Comparison of ENCODE assay signal across 30 mouse cellular contexts in genomic region chr3:96506396-96507047, GRCm38 (mm10). TPM values are rescaled to one million over a fixed set of nuclear protein-coding genes. Genes with fewer than 3 reads are reported as not detected.
DNase-seq lines count a peak whose midpoint lies in the region; ATAC-seq and TF ChIP-seq lines count a peak whose summit lies in the region.
"Had no signal": no experiment of that assay in that cellular context is flagged by ENCODE, and none has a peak within 500 bp of the region (broad histone marks: within the 10 kb centered on the region; RNA-seq: fewer than 3 reads in every experiment).

No protein-coding gene starts in this region.

- H3K79me2 ChIP-seq in CH12.LX (replicated peaks; ENCODE audit: control insufficient read depth, extremely low read depth, insufficient read depth, poor library complexity, severe bottlenecking), result no peaks in the 10 kb centered on the region

- no peak for TF ChIP-seq CTCF in lung, postnatal 0 days (IDR thresholded peaks at IDR 0.05)
- TF ChIP-seq CTCF in CH12.LX (conservative IDR thresholded peaks at IDR 0.05 in 1 of 2, IDR thresholded peaks at IDR 0.05 in 1 of 2; ENCODE audit: low read depth in 2 of 2, low read length in 2 of 2), result no peak

- H3K4me2 ChIP-seq in lung, postnatal 0 days (replicated peaks; ENCODE audit: low read depth, low read length), result no peak overlapping the region
- H3K4me2 ChIP-seq in CH12.LX (ENCODE audit: insufficient read depth, low read depth, poor library complexity, severe bottlenecking), result no peak overlapping the region
- H3K4me2 ChIP-seq: forebrain, embryonic 15.5 days; limb, embryonic 13.5 days; liver, embryonic 13.5 days; lung, embryonic 14.5 days; midbrain, embryonic 13.5 days had no signal

- no peak for TF ChIP-seq POLR2A in CH12.LX (IDR thresholded peaks at IDR 0.05; ENCODE audit: low read depth, low read length)

- dilution Hi-C loops in CH12.LX (cut with MboI; ENCODE audit: extremely low pct_ligation_motif_present, extremely low pct_unique_long_range_greater_than_20kb, low sequenced_read_pairs), result no loop called here

- H3K27me3 ChIP-seq in lung, postnatal 0 days (replicated peaks; ENCODE audit: insufficient read depth, low read length), result no peaks in the 10 kb centered on the region
- H3K27me3 ChIP-seq in CH12.LX (replicated peaks), result no peaks in the 10 kb centered on the region
- H3K27me3 ChIP-seq: forebrain, embryonic 15.5 days; limb, embryonic 13.5 days; liver, embryonic 13.5 days; midbrain, embryonic 13.5 days had no signal

- no peak for TF ChIP-seq EP300 in lung, postnatal 0 days (IDR thresholded peaks at IDR 0.05)
- no peak for TF ChIP-seq EP300 in CH12.LX (IDR thresholded peaks at IDR 0.05; ENCODE audit: low read length)

- no peaks in the 10 kb centered on the region for H3K9me3 ChIP-seq in lung, postnatal 0 days (ENCODE audit: low read length)
- H3K9me3 ChIP-seq in CH12.LX (replicated peaks; ENCODE audit: low read length), result no peaks in the 10 kb centered on the region
- H3K9me3 ChIP-seq: forebrain, embryonic 15.5 days; limb, embryonic 13.5 days; liver, embryonic 13.5 days; midbrain, embryonic 13.5 days had no signal

- no peaks in the 10 kb centered on the region for H3K36me3 ChIP-seq in lung, postnatal 0 days (ENCODE audit: insufficient read depth, low read length)
- H3K36me3 ChIP-seq in CH12.LX (replicated peaks in 1 of 2; ENCODE audit: control insufficient read depth in 1 of 2, insufficient read depth in 1 of 2, low read length in 1 of 2), result no peaks in the 10 kb centered on the region
- H3K36me3 ChIP-seq: forebrain, embryonic 15.5 days; limb, embryonic 13.5 days; liver, embryonic 13.5 days; midbrain, embryonic 13.5 days had no signal

- no peak overlapping the region for H3K9ac ChIP-seq in lung, postnatal 0 days (replicated peaks; ENCODE audit: low read depth)
- no peak overlapping the region for H3K9ac ChIP-seq in CH12.LX (ENCODE audit: insufficient read depth, low read depth)
- H3K9ac ChIP-seq: forebrain, embryonic 15.5 days; limb, embryonic 13.5 days; liver, embryonic 13.5 days; lung, embryonic 14.5 days; midbrain, embryonic 13.5 days had no signal

- H3K27ac ChIP-seq in lung, postnatal 0 days (ENCODE audit: low read length), result no peak overlapping the region
- H3K27ac ChIP-seq in CH12.LX (ENCODE audit: insufficient read depth, low read depth), result no peak overlapping the region
- H3K27ac ChIP-seq: forebrain, embryonic 15.5 days; limb, embryonic 13.5 days; liver, embryonic 13.5 days; macrophage; midbrain, embryonic 13.5 days had no signal

- DNase-seq in heart, adult 11 months, result peak; percentile 91
- no peak for DNase-seq in heart, postnatal 36 days
- peak; percentile 1 for DNase-seq in lung, postnatal 10 days
- DNase-seq in lung, postnatal 0 days (ENCODE audit: low spot score), result no peak
- DNase-seq in CH12.LX (ENCODE audit: extremely low read depth) (peak; percentile 33), ZHBTc4 (ENCODE audit: low read depth, low spot score) (peak; percentile 92)
- DNase-seq in adrenal gland, postnatal 10 days, result no peak
- DNase-seq: adrenal gland, adult 2 months; cerebellum, adult 9-10 months; liver, embryonic 13.5 days; lung, embryonic 14.5 days; right cerebral cortex, postnatal 25 days; thymus, postnatal 4 days had no signal

- H3K4me1 ChIP-seq in lung, postnatal 0 days (ENCODE audit: insufficient read depth, low read depth, low read length), result no peaks in the 10 kb centered on the region
- H3K4me1 ChIP-seq in CH12.LX (ENCODE audit: control insufficient read depth in 1 of 2, insufficient read depth in 2 of 2), result peaks cover 0 to 5% of the 10 kb centered on the region in 2 experiments; a peak in 1 of 4 replicates
- H3K4me1 ChIP-seq: limb, embryonic 13.5 days had no signal

- H3K4me3 ChIP-seq in lung, postnatal 0 days (ENCODE audit: low read depth, low read length), result no peak overlapping the region
- no peak overlapping the region for H3K4me3 ChIP-seq in CH12.LX (replicated peaks in 1 of 3; ENCODE audit: low read depth in 2 of 3, low read length in 2 of 3, poor library complexity in 1 of 3)
- H3K4me3 ChIP-seq: erythroblast, embryonic 14.5 days; forebrain, embryonic 15.5 days; limb, embryonic 13.5 days; liver, embryonic 13.5 days; midbrain, embryonic 13.5 days had no signal

- intact Hi-C loops in heart, postnatal 36 days (cut with DNase I), result no loop called here

- in situ Hi-C loops in CH12.LX (cut with MboI; ENCODE audit: low pct_ligation_motif_present, low pct_unique_long_range_greater_than_20kb, low sequenced_read_pairs), result loop anchor here (10.0 kb wide), 1 partner anchor 182 kb away; no protein-coding TSS in a partner anchor

- 85% methylated on average over 9 of the region's 9 CpGs for WGBS in lung, postnatal 0 days

- no peak for ATAC-seq in lung, postnatal 0 days
- ATAC-seq: forebrain, embryonic 15.5 days; hindbrain, embryonic 16.5 days; intestine, embryonic 16.5 days; midbrain, embryonic 13.5 days had no signal

- TF ChIP-seq RAD21 in CH12.LX (IDR thresholded peaks at IDR 0.05; ENCODE audit: low read depth, low read length), result no peak

TF ChIP-seq in CH12.LX, 34 proteins besides CTCF, POLR2A, EP300 and RAD21:
- TF ChIP-seq NELFE (IDR thresholded peaks at IDR 0.05; ENCODE audit: low read depth, low read length) (no peak), SIN3A (IDR thresholded peaks at IDR 0.05; ENCODE audit: low read length) (no peak), IRF4 (IDR thresholded peaks at IDR 0.05; ENCODE audit: low read depth, low read length) (no peak), MYC (IDR thresholded peaks at IDR 0.05; ENCODE audit: low read depth, low read length) (no peak), CHD2 (IDR thresholded peaks at IDR 0.05; ENCODE audit: low read length) (no peak)
TF ChIP-seq in CH12.LX: peak in this region for 0.

RNA-seq across cellular contexts. Expression of gene Hfe2, which starts 18.4 kb away (rescaled TPM):
- 100 to 1,000 TPM; 261 to 293 TPM for total RNA-seq in heart, postnatal 36 days (2021)
- 0.27 and 0.35 TPM in 2 replicates for polyA plus RNA-seq in lung, postnatal 0 days (2015; fragmentation: Nextera tagmentation; extraction: Ambion mirVana)
- not detected in 2 replicates for total RNA-seq in CH12.LX (2012; rRNA removed)
- not detected in 2 replicates for total RNA-seq in CH12.LX (2014; rRNA removed)
- not detected in 2 replicates for polyA plus RNA-seq in CH12.LX (2012; ENCODE audit: insufficient read length, low read depth)
- 10 to 100 TPM; 14.0 to 29.6 TPM for total RNA-seq in adrenal gland, postnatal 10 days (2021)
- total RNA-seq: hematopoietic stem cell, adult 5-6 weeks had no signal
- polyA plus RNA-seq: erythroblast, embryonic 14.5 days; macrophage had no signal

RNA-seq across cellular contexts. Expression of gene Txnip, which starts 51.2 kb away (rescaled TPM):
- total RNA-seq in heart, postnatal 36 days (2021), result 1,000 to 10,000 TPM in 1 of 2 experiments, 100 to 1,000 TPM in 1; 646 to 1,158 TPM
- 468 and 502 TPM in 2 replicates for polyA plus RNA-seq in lung, postnatal 0 days (2015; fragmentation: Nextera tagmentation; extraction: Ambion mirVana)
- total RNA-seq in CH12.LX (2012; rRNA removed) (52.5 and 76.7 TPM in 2 replicates), CH12.LX (2014; rRNA removed) (184 and 220 TPM in 2 replicates)
- polyA plus RNA-seq in CH12.LX (2012; ENCODE audit: insufficient read length, low read depth), result 39.2 and 41.8 TPM in 2 replicates
- total RNA-seq in adrenal gland, postnatal 10 days (2021), result 100 to 1,000 TPM; 601 to 945 TPM

RNA-seq across cellular contexts. Expression of gene BC107364, which starts 54.4 kb away (rescaled TPM):
- total RNA-seq in heart, postnatal 36 days (2021), result not detected
- polyA plus RNA-seq in lung, postnatal 0 days (2015; fragmentation: Nextera tagmentation; extraction: Ambion mirVana), result 0.12 and 0.19 TPM in 2 replicates
- 0.13 TPM in 1 of 2 replicates, not detected in the other for total RNA-seq in CH12.LX (2012; rRNA removed)
- not detected in 2 replicates for total RNA-seq in CH12.LX (2014; rRNA removed)
- not detected in 2 replicates for polyA plus RNA-seq in CH12.LX (2012; ENCODE audit: insufficient read length, low read depth)
- total RNA-seq in adrenal gland, postnatal 10 days (2021), result not detected
- total RNA-seq: adrenal gland, adult 2 months; hematopoietic stem cell, adult 5-6 weeks; layer of hippocampus, adult 18-20 months; layer of hippocampus, postnatal 25 days; left cerebral cortex, postnatal 14 days had no signal
- polyA plus RNA-seq: adrenal gland, adult 2 months; cortical plate, adult 2 months; embryonic facial prominence, embryonic 11.5 days; erythroblast, embryonic 14.5 days; forebrain, embryonic 15.5 days; gonadal fat pad, adult 2 months; hindbrain, embryonic 16.5 days; limb, embryonic 13.5 days; liver, embryonic 13.5 days; lung, embryonic 14.5 days; macrophage; midbrain, embryonic 13.5 days; neural tube, embryonic 14.5 days; spleen, adult 2 months; stomach, embryonic 14.5 days had no signal

Comparison
In these comparisons a context has a peak if more than half of its experiments do, and no peak if none do; other contexts are left out.
1. DNase-seq: peak in heart, adult 11 months (single experiment), lung, postnatal 10 days (single experiment), CH12.LX (single experiment) and ZHBTc4 (single experiment); none in heart, postnatal 36 days (0 of 2), lung, postnatal 0 days (single experiment) and adrenal gland, postnatal 10 days (single experiment).
2. RNA of gene Hfe2, which starts 18.4 kb away (total RNA-seq): 261 to 293 TPM in heart, postnatal 36 days and 14.0 to 29.6 TPM in adrenal gland, postnatal 10 days; not detected in CH12.LX; every median in the first group is over 10 times any median in the second.